Mouse (Mus musculus): ENCODE measurements around the gene Ppox. TPM values are rescaled to one million over a fixed set of nuclear protein-coding genes. Genes with fewer than 3 reads are reported as not detected.

The Ppox gene
- polyA plus RNA-seq, 1 experiment from 2014 or later, result 8.6 TPM

- 42% methylated on average over 4 of the region's 4 CpGs for WGBS (ENCODE audit: missing documents)
- no peaks in the 10 kb centered on the region for H3K36me3 ChIP-seq (ENCODE audit: inconsistent target)
- peaks cover 10% of the 10 kb centered on the region for H3K79me2 ChIP-seq (ENCODE audit: inconsistent target)
- H3K4me3 ChIP-seq (ENCODE audit: inconsistent target), result no peak overlapping the region
- no peak overlapping the region for H3K27ac ChIP-seq
Observed at GRCm38 (mm10) chr1:171265971-171266744, 14.8 kb downstream of the Ppox start.

DNA sequence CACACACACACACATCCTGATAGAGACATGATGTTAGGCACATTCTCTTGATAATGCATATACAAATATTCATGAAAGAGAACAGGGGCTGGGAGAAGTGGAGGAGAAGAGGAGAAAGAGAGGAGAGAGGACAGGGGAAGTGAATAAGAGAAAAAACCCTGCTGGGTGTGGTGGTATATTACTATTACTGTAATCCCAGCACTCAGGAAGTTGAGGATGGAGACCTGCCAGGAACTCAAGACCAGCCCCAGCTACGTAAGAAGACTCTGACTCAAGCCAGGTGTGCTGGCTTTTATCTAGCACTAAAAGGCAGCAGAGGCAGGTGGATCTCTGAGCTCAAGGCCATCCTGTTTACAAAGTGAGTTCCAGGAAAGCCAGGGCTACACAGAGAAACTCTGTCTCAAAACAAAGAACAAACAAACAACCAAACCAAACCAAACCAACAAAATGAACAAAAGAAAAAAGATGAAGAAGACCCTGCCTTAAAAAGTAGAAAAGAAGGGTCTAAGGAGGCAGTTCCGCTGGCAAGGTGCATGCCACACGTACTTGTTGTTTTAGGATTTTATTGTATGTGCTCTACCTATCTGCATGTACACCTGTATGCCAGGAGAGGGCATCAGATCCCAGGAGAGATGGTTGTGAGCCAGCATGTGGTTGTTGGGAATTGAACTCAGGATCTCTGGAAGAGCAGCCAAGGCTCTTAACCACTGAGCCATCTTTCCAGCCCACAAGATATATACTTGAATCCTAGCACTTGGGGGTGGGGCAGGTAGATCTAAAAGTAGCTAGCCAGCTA, 17.1 kb downstream of the Ppox start:
- no peaks in the 10 kb centered on the region for H3K79me2 ChIP-seq (ENCODE audit: inconsistent target)
- no peaks in the 10 kb centered on the region for H3K36me3 ChIP-seq (ENCODE audit: inconsistent target)
- H3K27ac ChIP-seq, result no peak overlapping the region
- H3K4me3 ChIP-seq (ENCODE audit: inconsistent target), result no peak overlapping the region
- WGBS (ENCODE audit: missing documents), result 68% methylated on average over 3 of the region's 3 CpGs

GRCm38 (mm10) chr1:171263185-171263611, 17.8 kb downstream of the Ppox start:
- H3K27ac ChIP-seq, result no peak overlapping the region
- no CpG with 5 or more reads among the region's 2 CpGs for WGBS (ENCODE audit: missing documents)
- H3K4me3 ChIP-seq (ENCODE audit: inconsistent target), result no peak overlapping the region

GRCm38 (mm10) chr1:171262594-171263130, 18.3 kb downstream of the Ppox start:
- Histone ChIP-seq H3K79me2 (ENCODE audit: inconsistent target) (no peaks in the 10 kb centered on the region), H3K27ac (no peak overlapping the region), H3K4me3 (ENCODE audit: inconsistent target) (no peak overlapping the region), H3K36me3 (ENCODE audit: inconsistent target) (no peaks in the 10 kb centered on the region)
- WGBS (ENCODE audit: missing documents), result under 1% methylated on average over 8 of the region's 8 CpGs

More at GRCm38 (mm10) chr1:171263185-171263611, 17.8 kb downstream of the Ppox start:
- Histone ChIP-seq H3K36me3 (ENCODE audit: inconsistent target) (no peaks in the 10 kb centered on the region), H3K79me2 (ENCODE audit: inconsistent target) (no peaks in the 10 kb centered on the region)

DNA sequence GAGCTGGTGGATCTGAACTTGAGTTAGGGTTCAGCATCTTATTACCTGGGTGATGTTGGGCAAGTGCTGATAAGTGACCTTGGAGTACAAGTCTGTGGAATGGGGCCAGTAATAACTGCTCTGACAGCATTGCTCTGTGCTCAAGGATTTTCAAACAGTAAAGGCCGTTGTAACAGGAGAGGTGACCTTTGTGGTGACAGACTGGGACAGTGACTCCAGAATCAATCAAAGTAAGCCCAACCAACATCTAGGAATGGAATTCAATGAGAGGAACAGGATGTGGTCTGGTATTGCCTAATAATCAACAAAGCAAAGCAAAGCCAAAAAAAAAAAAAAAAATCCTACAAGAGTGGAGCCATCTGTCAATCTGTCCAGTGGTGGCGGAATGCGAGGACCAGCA, 20.7 kb downstream of the Ppox start:
- Histone ChIP-seq H3K27ac (no peak overlapping the region), H3K36me3 (ENCODE audit: inconsistent target) (no peaks in the 10 kb centered on the region), H3K4me3 (ENCODE audit: inconsistent target) (no peak overlapping the region), H3K79me2 (ENCODE audit: inconsistent target) (no peaks in the 10 kb centered on the region)
- 39% methylated on average over 3 of the region's 3 CpGs for WGBS (ENCODE audit: missing documents)

DNA sequence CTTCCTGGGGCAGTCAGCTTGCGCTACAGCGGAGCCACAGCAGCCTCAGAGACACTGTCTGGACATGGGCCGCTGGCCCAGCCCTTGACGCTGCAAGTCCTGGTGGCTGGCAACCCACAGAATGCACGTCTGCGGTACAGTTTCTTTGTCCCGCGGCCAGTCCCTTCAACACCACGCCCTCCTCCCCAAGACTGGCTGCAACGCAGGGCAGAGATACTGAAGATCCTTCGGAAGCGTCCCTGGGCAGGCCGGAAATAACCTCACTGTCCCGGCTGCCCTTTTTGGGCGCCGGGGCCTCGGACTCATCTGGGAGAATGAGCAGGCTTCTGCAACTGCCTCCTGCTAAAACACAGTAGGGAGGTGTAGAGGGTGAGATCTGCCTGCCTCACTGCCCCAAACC, 22.1 kb downstream of the Ppox start:
- Histone ChIP-seq H3K27ac (no peak overlapping the region), H3K79me2 (ENCODE audit: inconsistent target) (no peaks in the 10 kb centered on the region), H3K4me3 (ENCODE audit: inconsistent target) (no peak overlapping the region), H3K36me3 (ENCODE audit: inconsistent target) (no peaks in the 10 kb centered on the region)
- 73% methylated on average over 15 of the region's 17 CpGs for WGBS (ENCODE audit: missing documents)

- WGBS (ENCODE audit: missing documents), result 91% methylated on average over 9 of the region's 9 CpGs
- H3K36me3 ChIP-seq (ENCODE audit: inconsistent target), result no peaks in the 10 kb centered on the region
- no peak overlapping the region for H3K4me3 ChIP-seq (ENCODE audit: inconsistent target)
- no peak overlapping the region for H3K27ac ChIP-seq
- H3K79me2 ChIP-seq (ENCODE audit: inconsistent target), result no peaks in the 10 kb centered on the region
Observed at GRCm38 (mm10) chr1:171257781-171258180, 23.2 kb downstream of the Ppox start.

DNA sequence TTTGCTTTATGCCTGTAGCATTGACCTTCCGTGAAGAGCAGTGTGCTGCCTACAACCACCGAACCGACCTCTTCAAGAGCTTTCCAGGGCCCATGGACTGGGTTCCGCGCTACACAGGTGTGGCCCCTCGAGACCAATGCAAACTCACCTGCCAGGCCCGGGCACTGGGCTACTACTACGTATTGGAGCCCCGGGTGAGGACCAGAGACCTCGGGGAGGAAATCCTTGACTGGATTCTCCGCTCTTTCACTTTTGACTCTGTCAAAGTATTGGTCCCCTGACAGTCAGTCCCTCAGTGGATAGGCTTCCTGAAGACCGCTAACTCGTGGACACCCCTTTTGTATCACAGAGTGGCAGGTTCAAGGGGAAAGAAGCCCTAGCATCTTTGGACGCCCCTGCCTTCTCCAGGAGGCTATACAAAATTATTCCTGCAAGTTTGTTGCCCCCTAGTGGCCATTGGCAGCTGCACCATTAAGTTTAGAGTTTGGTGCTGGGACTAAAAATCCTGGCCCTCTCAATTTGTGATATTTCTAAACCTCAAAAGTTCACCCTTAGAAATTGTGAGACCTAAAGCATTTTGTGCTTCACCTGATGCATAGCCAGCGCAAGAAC, 23.9 kb downstream of the Ppox start:
- H3K4me3 ChIP-seq (ENCODE audit: inconsistent target), result no peak overlapping the region
- no peaks in the 10 kb centered on the region for H3K79me2 ChIP-seq (ENCODE audit: inconsistent target)
- WGBS (ENCODE audit: missing documents), result 61% methylated on average over 13 of the region's 15 CpGs
- H3K36me3 ChIP-seq (ENCODE audit: inconsistent target), result no peaks in the 10 kb centered on the region
- H3K27ac ChIP-seq, result no peak overlapping the region

DNA sequence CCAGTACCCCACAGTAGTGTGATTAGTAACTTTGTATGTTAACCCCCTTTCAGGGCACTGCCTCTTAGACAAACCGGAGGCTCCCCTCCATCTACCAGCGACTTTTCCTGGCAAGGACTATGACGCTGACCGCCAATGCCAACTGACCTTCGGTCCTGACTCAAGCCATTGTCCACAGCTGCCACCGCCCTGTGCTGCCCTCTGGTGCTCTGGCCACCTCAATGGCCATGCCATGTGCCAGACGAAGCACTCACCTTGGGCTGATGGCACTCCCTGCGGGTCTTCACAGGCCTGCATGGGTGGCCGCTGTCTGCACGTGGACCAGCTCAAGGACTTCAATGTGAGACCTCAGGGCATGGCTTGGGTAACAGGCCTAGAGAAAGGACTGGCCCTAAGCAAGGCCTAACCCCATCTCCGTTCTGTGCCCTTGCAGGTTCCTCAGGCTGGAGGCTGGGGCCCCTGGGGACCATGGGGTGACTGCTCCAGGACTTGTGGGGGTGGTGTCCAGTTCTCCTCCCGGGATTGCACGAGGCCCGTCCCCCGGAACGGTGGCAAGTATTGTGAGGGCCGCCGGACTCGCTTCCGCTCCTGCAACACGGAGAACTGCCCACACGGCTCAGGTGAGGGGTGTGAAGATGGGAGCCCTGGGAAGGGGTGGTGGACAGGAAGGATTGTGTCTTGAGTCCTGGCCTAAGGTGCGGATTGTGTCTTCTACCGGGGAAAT, 24.7 kb downstream of the Ppox start:
- no peaks in the 10 kb centered on the region for H3K79me2 ChIP-seq (ENCODE audit: inconsistent target)
- 93% methylated on average over 23 of the region's 24 CpGs for WGBS (ENCODE audit: missing documents)
- H3K36me3 ChIP-seq (ENCODE audit: inconsistent target), result no peaks in the 10 kb centered on the region
- no peak overlapping the region for H3K27ac ChIP-seq
- H3K4me3 ChIP-seq (ENCODE audit: inconsistent target), result no peak overlapping the region

- WGBS (ENCODE audit: missing documents), result 91% methylated on average over 17 of the region's 17 CpGs
- Histone ChIP-seq H3K36me3 (ENCODE audit: inconsistent target) (no peaks in the 10 kb centered on the region), H3K27ac (no peak overlapping the region), H3K4me3 (ENCODE audit: inconsistent target) (no peak overlapping the region), H3K79me2 (ENCODE audit: inconsistent target) (no peaks in the 10 kb centered on the region)
Observed at GRCm38 (mm10) chr1:171252415-171252814, 28.6 kb downstream of the Ppox start.

GRCm38 (mm10) chr1:171251594-171252324, 29.2 kb downstream of the Ppox start:
- Histone ChIP-seq H3K36me3 (ENCODE audit: inconsistent target) (no peaks in the 10 kb centered on the region), H3K27ac (no peak overlapping the region), H3K4me3 (ENCODE audit: inconsistent target) (no peak overlapping the region), H3K79me2 (ENCODE audit: inconsistent target) (peaks cover under 1% of the 10 kb centered on the region)
- WGBS (ENCODE audit: missing documents), result 65% methylated on average over 11 of the region's 13 CpGs

DNA sequence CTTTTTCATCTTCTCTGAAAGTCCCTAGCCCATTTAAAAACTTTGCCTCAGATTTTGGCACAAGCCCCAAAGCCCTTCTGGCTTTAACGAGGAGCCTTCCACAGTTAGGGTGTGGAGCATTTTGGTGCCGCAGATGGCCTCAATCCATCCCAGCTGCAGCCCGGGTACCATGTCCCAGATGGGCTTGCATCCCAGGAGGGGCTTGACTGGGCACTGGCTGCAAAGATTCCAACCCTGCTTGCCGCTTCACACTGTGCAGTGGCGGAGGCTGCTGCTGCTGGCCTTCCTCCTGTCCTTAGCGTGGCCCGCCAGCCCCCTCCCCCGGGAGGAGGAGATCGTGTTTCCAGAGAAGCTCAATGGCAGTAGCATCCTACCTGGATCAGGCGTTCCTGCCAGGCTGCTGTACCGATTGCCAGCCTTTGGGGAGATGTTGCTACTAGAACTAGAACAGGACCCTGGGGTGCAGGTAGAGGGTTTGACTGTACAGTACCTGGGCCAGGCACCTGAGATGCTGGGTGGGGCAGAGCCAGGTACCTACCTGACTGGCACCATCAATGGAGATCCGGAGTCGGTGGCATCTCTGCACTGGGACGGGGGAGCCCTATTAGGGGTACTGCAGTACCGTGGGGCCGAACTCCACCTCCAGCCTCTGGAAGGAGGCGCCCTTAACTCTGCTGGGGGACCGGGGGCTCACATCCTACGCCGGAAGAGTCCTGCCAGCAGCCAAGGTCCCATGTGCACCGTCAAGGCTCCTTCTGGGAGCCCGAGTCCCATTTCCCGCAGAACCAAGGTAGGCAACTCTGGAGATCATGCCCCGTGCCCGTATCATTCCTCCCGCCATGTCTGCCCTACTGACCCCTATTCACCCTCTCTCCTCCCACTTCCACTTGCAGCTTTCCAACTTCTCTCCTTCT, 30.0 kb downstream of the Ppox start, which contains the start of gene Ndufs2:
Ndufs2 (minus strand) TSS at position 709 of the 914 bp plus-strand sequence.
- WGBS (ENCODE audit: missing documents), result 64% methylated on average over 26 of the region's 26 CpGs
- Histone ChIP-seq H3K79me2 (ENCODE audit: inconsistent target) (peaks cover 9% of the 10 kb centered on the region), H3K36me3 (ENCODE audit: inconsistent target) (no peaks in the 10 kb centered on the region), H3K4me3 (ENCODE audit: inconsistent target) (no peak within 1 kb of the TSS), H3K27ac (no peak within 1 kb of the TSS)
